Mouse (Mus musculus): ENCODE measurements around the gene Sct.

DNA sequence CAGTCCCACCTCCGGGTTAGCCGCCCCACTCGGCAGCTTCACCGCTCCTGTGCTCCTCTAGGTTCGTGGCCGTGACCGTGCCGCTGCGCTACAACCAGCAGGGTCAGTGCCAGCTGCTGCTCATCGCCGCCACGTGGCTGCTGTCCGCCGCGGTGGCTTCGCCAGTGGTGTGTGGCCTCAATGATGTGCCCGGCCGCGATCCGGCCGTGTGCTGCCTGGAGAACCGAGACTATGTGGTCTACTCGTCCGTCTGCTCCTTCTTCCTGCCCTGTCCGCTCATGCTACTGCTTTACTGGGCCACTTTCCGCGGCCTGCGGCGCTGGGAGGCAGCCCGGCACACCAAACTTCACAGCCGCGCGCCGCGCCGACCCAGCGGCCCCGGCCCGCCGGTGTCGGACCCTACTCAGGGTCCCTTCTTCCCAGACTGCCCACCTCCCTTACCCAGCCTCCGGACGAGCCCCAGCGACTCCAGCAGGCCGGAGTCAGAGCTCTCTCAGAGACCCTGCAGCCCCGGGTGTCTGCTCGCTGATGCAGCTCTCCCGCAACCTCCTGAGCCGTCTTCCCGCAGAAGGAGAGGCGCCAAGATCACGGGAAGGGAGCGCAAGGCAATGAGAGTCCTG lies 15.0 kb upstream of the Sct start:
- TF ChIP-seq MAFK (IDR thresholded peaks at IDR 0.05; ENCODE audit: insufficient read depth, low read depth, low read length), result no peak
- no peak for TF ChIP-seq ZNF384 (IDR thresholded peaks at IDR 0.05; ENCODE audit: low read depth, low read length)
- no peak for TF ChIP-seq HCFC1 (IDR thresholded peaks at IDR 0.05; ENCODE audit: borderline replicate concordance, insufficient read depth, low read length)
- no peak for TF ChIP-seq CHD2 (IDR thresholded peaks at IDR 0.05; ENCODE audit: low read depth, low read length)
- TF ChIP-seq ZC3H11A (IDR thresholded peaks at IDR 0.05; ENCODE audit: borderline replicate concordance, low read depth, low read length), result no peak
